Mouse (Mus musculus) hindbrain, embryonic 12.5 days (tissue): Measurements from ENCODE around the gene Gm26727. TPM values are rescaled to one million over a fixed set of nuclear protein-coding genes. Genes with fewer than 3 reads are reported as not detected.

Source experiments
- polyA plus RNA-seq: library from polyadenylated mRNA; unstranded; fragments of >200 nt; fragmentation: Nextera tagmentation; extraction: Ambion mirVana; gene quantifications from 2 replicates; pipeline ENCODE4 v1.2.1, GENCODE M21; 2016

Gene Gm26727
- polyA plus RNA-seq, 1 experiment from 2014 or later, result not detected

Other genes with a start within 250 kb of the Gm26727 start
- not detected in 2 replicates for gene Gm21830, start 19.5 kb downstream of the Gm26727 start, polyA plus RNA-seq
- not detected in 2 replicates for gene Xirp2, start 12.8 kb upstream of the Gm26727 start, polyA plus RNA-seq
- gene B3galt1, start 132.7 kb upstream of the Gm26727 start, polyA plus RNA-seq, result 30.5 and 34.6 TPM in 2 replicates